Mouse (Mus musculus) forebrain, embryonic 15.5 days (tissue): ENCODE data around the gene Luc7l2. TPM values are rescaled to one million over a fixed set of nuclear protein-coding genes. Genes with fewer than 3 reads are reported as not detected.

Source experiments
- ATAC-seq: fragments of 200-750 bp; cut with Nextera tagmentation; replicated peaks from 2 replicates; pipeline ENCODE4 v1.8.0; 2017; ENCODE audit warnings: mild to moderate bottlenecking, moderate TSS enrichment, moderate library complexity
- H3K27ac ChIP-seq: fragments of 300-500 bp; sonication (generic); replicated peaks from 2 replicates; pipeline ENCODE4 v1.5.1; 2015; ENCODE audit warnings: mild to moderate bottlenecking, inconsistent platforms
- H3K27me3 ChIP-seq: fragments of 300-500 bp; sonication (generic); 2 replicates; pipeline ENCODE4 v1.6.1; 2015; ENCODE audit warnings: inconsistent platforms
- H3K36me3 ChIP-seq: fragments of 300-500 bp; sonication (generic); 2 replicates; pipeline ENCODE4 v1.6.1; 2015; ENCODE audit warnings: mild to moderate bottlenecking, inconsistent platforms
- H3K4me1 ChIP-seq: fragments of 300-500 bp; sonication (generic); 2 replicates; pipeline ENCODE4 v1.6.1; 2015; ENCODE audit warnings: inconsistent platforms
- H3K4me2 ChIP-seq: fragments of 300-500 bp; sonication (generic); replicated peaks from 2 replicates; pipeline ENCODE4 v1.6.1; 2015; ENCODE audit warnings: mild to moderate bottlenecking, inconsistent platforms
- H3K4me3 ChIP-seq: fragments of 300-500 bp; sonication (generic); 2 replicates; pipeline ENCODE4 v1.5.1; 2015; ENCODE audit warnings: mild to moderate bottlenecking, inconsistent platforms
- H3K9ac ChIP-seq: fragments of 300-500 bp; sonication (generic); replicated peaks from 2 replicates; pipeline ENCODE4 v1.6.1; 2015; ENCODE audit warnings: mild to moderate bottlenecking, inconsistent platforms
- H3K9me3 ChIP-seq: fragments of 300-500 bp; sonication (generic); 2 replicates; pipeline ENCODE4 v1.6.1; 2016; ENCODE audit warnings: inconsistent platforms
- whole genome bisulfite sequencing: fragments of 180-500 bp; shearing (Covaris S2); methylation state at CpG from one replicate; pipeline ENCODE4 v1.1.7; 2015; ENCODE audit warnings: mixed read lengths; 5-methylcytosine and 5-hydroxymethylcytosine counted together
- polyA plus RNA-seq: library from polyadenylated mRNA; unstranded; fragments of >200 nt; fragmentation: Nextera tagmentation; extraction: Ambion mirVana; gene quantifications from 2 replicates; pipeline ENCODE4 v1.2.1, GENCODE M21; 2015

The Luc7l2 gene
- 40.0 and 41.5 TPM in 2 replicates for polyA plus RNA-seq

- WGBS = under 1% methylated on average over 94 of the region's 98 CpGs
- no peaks in the 10 kb centered on the region for H3K36me3 ChIP-seq
- peak within 1 kb of the TSS; percentile 76 for H3K9ac ChIP-seq
- H3K9me3 ChIP-seq = no peaks in the 10 kb centered on the region
- peak within 1 kb of the TSS; percentile 68 for H3K4me3 ChIP-seq
- H3K4me2 ChIP-seq = peak within 1 kb of the TSS; percentile 82
- peaks cover 24% of the 10 kb centered on the region for H3K4me1 ChIP-seq
- H3K27me3 ChIP-seq = no peaks in the 10 kb centered on the region
- ATAC-seq = peak; percentile 89
- H3K27ac ChIP-seq = peak within 1 kb of the TSS; percentile 99
Measured at GRCm38 (mm10) chr6:38551062-38551988, at the start of gene Luc7l2. Gene Luc7l2 (plus strand): TSS chr6:38551334.

GRCm38 (mm10) chr6:38512096-38512495 is 39.0 kb upstream of the Luc7l2 start:
- Histone ChIP-seq H3K4me3 (no peak overlapping the region), H3K4me2 (no peak overlapping the region), H3K27me3 (no peaks in the 10 kb centered on the region), H3K9ac (no peak overlapping the region), H3K4me1 (no peaks in the 10 kb centered on the region), H3K9me3 (no peaks in the 10 kb centered on the region), H3K27ac (no peak overlapping the region), H3K36me3 (0 out of 2 replicates have a peak, but pooled peaks cover 8% of the 10 kb centered on the region)
- no peak for ATAC-seq
- WGBS = 96% methylated on average over 1 of the region's 1 CpGs

GRCm38 (mm10) chr6:38512830-38513229 is 38.3 kb upstream of the Luc7l2 start:
- Histone ChIP-seq H3K4me2 (no peak overlapping the region), H3K27me3 (no peaks in the 10 kb centered on the region), H3K27ac (no peak overlapping the region), H3K4me3 (no peak overlapping the region), H3K9ac (no peak overlapping the region), H3K36me3 (0 out of 2 replicates have a peak, but pooled peaks cover 8% of the 10 kb centered on the region), H3K9me3 (no peaks in the 10 kb centered on the region), H3K4me1 (no peaks in the 10 kb centered on the region)
- no peak for ATAC-seq

- Histone ChIP-seq H3K36me3 (0 out of 2 replicates have a peak, but pooled peaks cover 2% of the 10 kb centered on the region), H3K4me3 (no peak overlapping the region), H3K27ac (no peak overlapping the region), H3K9me3 (no peaks in the 10 kb centered on the region), H3K9ac (no peak overlapping the region), H3K27me3 (no peaks in the 10 kb centered on the region), H3K4me2 (no peak overlapping the region), H3K4me1 (no peaks in the 10 kb centered on the region)
- ATAC-seq = no peak
- WGBS = 91% methylated on average over 4 of the region's 4 CpGs
Measured at GRCm38 (mm10) chr6:38515201-38515600, 35.9 kb upstream of the Luc7l2 start.

- Histone ChIP-seq H3K4me1 (no peaks in the 10 kb centered on the region), H3K36me3 (no peaks in the 10 kb centered on the region), H3K9ac (no peak overlapping the region), H3K27me3 (no peaks in the 10 kb centered on the region), H3K4me3 (no peak overlapping the region), H3K4me2 (no peak overlapping the region), H3K27ac (no peak overlapping the region), H3K9me3 (no peaks in the 10 kb centered on the region)
- ATAC-seq = no peak
- 30% methylated on average over 8 of the region's 8 CpGs for WGBS
Measured at GRCm38 (mm10) chr6:38523851-38524250, 27.3 kb upstream of the Luc7l2 start.

GRCm38 (mm10) chr6:38531211-38531820 is 19.8 kb upstream of the Luc7l2 start:
- WGBS = 65% methylated on average over 5 of the region's 5 CpGs
- no peak overlapping the region for H3K9ac ChIP-seq

GRCm38 (mm10) chr6:38532500-38533420 is 18.4 kb upstream of the Luc7l2 start:
- ATAC-seq = peak; percentile 51
- Histone ChIP-seq H3K27me3 (no peaks in the 10 kb centered on the region), H3K4me3 (peak overlapping the region; percentile 98), H3K4me1 (peaks cover 19% of the 10 kb centered on the region), H3K27ac (peak overlapping the region; percentile 98), H3K36me3 (no peaks in the 10 kb centered on the region), H3K9me3 (no peaks in the 10 kb centered on the region), H3K9ac (peak overlapping the region; percentile 65), H3K4me2 (peak overlapping the region; percentile 71)
- WGBS = 5% methylated on average over 25 of the region's 25 CpGs

More at GRCm38 (mm10) chr6:38531211-38531820, 19.8 kb upstream of the Luc7l2 start:
- H3K4me1 ChIP-seq = peaks cover 19% of the 10 kb centered on the region
- no peak overlapping the region for H3K4me2 ChIP-seq
- H3K27ac ChIP-seq = no peak overlapping the region
- H3K36me3 ChIP-seq = no peaks in the 10 kb centered on the region
- H3K4me3 ChIP-seq = no peak overlapping the region
- no peaks in the 10 kb centered on the region for H3K9me3 ChIP-seq
- no peaks in the 10 kb centered on the region for H3K27me3 ChIP-seq
- ATAC-seq = no peak

GRCm38 (mm10) chr6:38533428-38534405 is 17.4 kb upstream of the Luc7l2 start, which contains the start of gene Fmc1:
Gene Fmc1 (plus strand): TSS chr6:38533502.
- Histone ChIP-seq H3K4me2 (peak within 1 kb of the TSS; percentile 71), H3K4me3 (peak within 1 kb of the TSS; percentile 98), H3K4me1 (peaks cover 19% of the 10 kb centered on the region), H3K9ac (peak within 1 kb of the TSS; percentile 94), H3K27me3 (no peaks in the 10 kb centered on the region), H3K9me3 (no peaks in the 10 kb centered on the region), H3K27ac (peak within 1 kb of the TSS; percentile 98), H3K36me3 (no peaks in the 10 kb centered on the region)
- ATAC-seq = peak; percentile 93
- 4% methylated on average over 41 of the region's 41 CpGs for WGBS

- Histone ChIP-seq H3K4me2 (peak overlapping the region; percentile 52), H3K27ac (peak overlapping the region; percentile 98), H3K9ac (peak overlapping the region; percentile 94), H3K36me3 (peaks cover 7% of the 10 kb centered on the region), H3K9me3 (no peaks in the 10 kb centered on the region), H3K4me3 (peak overlapping the region; percentile 98), H3K4me1 (peaks cover 19% of the 10 kb centered on the region), H3K27me3 (no peaks in the 10 kb centered on the region)
- ATAC-seq = peak; percentile 77
- WGBS = under 1% methylated on average over 53 of the region's 53 CpGs
Measured at GRCm38 (mm10) chr6:38534640-38535365, 16.3 kb upstream of the Luc7l2 start.

- Histone ChIP-seq H3K36me3 (peaks cover 11% of the 10 kb centered on the region), H3K9ac (peak overlapping the region; percentile 94), H3K4me3 (peak overlapping the region; percentile 98), H3K27me3 (no peaks in the 10 kb centered on the region), H3K9me3 (no peaks in the 10 kb centered on the region), H3K27ac (peak overlapping the region; percentile 98), H3K4me2 (peak overlapping the region; percentile 52), H3K4me1 (peaks cover 19% of the 10 kb centered on the region)
- no peak for ATAC-seq
- 0% methylated on average over 9 of the region's 9 CpGs for WGBS
Measured at GRCm38 (mm10) chr6:38535366-38535690, 15.8 kb upstream of the Luc7l2 start.
